Mouse (Mus musculus) liver, embryonic 14.5 days (tissue): ENCODE results near the gene Ang4. TPM values are rescaled to one million over a fixed set of nuclear protein-coding genes. Genes with fewer than 3 reads are reported as not detected.

Experiments used
- ATAC-seq: fragments of 200-750 bp; cut with Nextera tagmentation; 2 replicates; pipeline ENCODE4 v1.8.0; 2017; ENCODE audit warnings: moderate number of reproducible peaks, mild to moderate bottlenecking, moderate library complexity; ENCODE audit not compliant: insufficient read depth
- DNase-seq, 3 experiments: peaks; one replicate each; pipeline ENCODE4 v3.0.0-alpha.2; 2012 to 2013; ENCODE audit warnings: low read depth in 3 of 3, low spot score in 3 of 3
- H3K27ac ChIP-seq: fragments of 300-500 bp; sonication (generic); 2 replicates; pipeline ENCODE4 v1.5.1; 2014; ENCODE audit warnings: moderate library complexity, mild to moderate bottlenecking, control low read depth, inconsistent platforms
- H3K27me3 ChIP-seq: fragments of 300-500 bp; sonication (generic); 2 replicates; pipeline ENCODE4 v1.6.1; 2014; ENCODE audit warnings: mild to moderate bottlenecking, low read length, moderate library complexity; ENCODE audit not compliant: control insufficient read depth, insufficient read depth
- H3K36me3 ChIP-seq: fragments of 300-500 bp; sonication (generic); replicated peaks from 2 replicates; pipeline ENCODE4 v1.6.1; 2014; ENCODE audit warnings: low read depth; ENCODE audit not compliant: control insufficient read depth, insufficient read depth
- H3K4me1 ChIP-seq, 2 experiments: fragments of 200-500 bp in 1 of 2; fragments of 300-500 bp in 1 of 2; sonication (generic) in 1 of 2; replicated peaks; 2 replicates each; pipeline ENCODE4 v1.6.1; 2012 to 2014; ENCODE audit warnings: antibody characterized with exemption in 1 of 2, inconsistent platforms in 1 of 2, low read length in 1 of 2; ENCODE audit not compliant: control insufficient read depth in 2 of 2, insufficient read depth in 2 of 2
- H3K4me2 ChIP-seq: fragments of 300-500 bp; sonication (generic); 2 replicates; pipeline ENCODE4 v1.6.1; 2014; ENCODE audit warnings: low read depth, mild to moderate bottlenecking, control low read depth, moderate library complexity
- H3K4me3 ChIP-seq, 2 experiments: fragments of 200-500 bp in 1 of 2; fragments of 300-500 bp in 1 of 2; sonication (generic) in 1 of 2; 2 replicates each; pipeline ENCODE4 v1.5.1; 2012 to 2014; ENCODE audit warnings: low read depth in 2 of 2, low read length in 2 of 2, mild to moderate bottlenecking in 2 of 2, control low read depth in 1 of 2, inconsistent platforms in 1 of 2, moderate library complexity in 1 of 2; ENCODE audit not compliant: insufficient read depth in 1 of 2
- H3K9ac ChIP-seq: fragments of 300-500 bp; sonication (generic); replicated peaks from 2 replicates; pipeline ENCODE4 v1.6.1; 2014; ENCODE audit warnings: mild to moderate bottlenecking, control low read depth, moderate library complexity
- H3K9me3 ChIP-seq: fragments of 300-500 bp; sonication (generic); 2 replicates; pipeline ENCODE4 v1.6.1; 2016; ENCODE audit warnings: low read length, mixed read lengths; ENCODE audit not compliant: control insufficient read depth
- CTCF ChIP-seq: IDR thresholded peaks from 2 replicates; pipeline ENCODE4 v1.5.1; 2016; ENCODE audit warnings: antibody characterized with exemption, low read depth, control low read depth
- EP300 ChIP-seq: IDR thresholded peaks from 2 replicates; pipeline ENCODE4 v1.6.1; 2016; ENCODE audit warnings: antibody characterized with exemption, low read depth
- WGBS: fragments of 180-500 bp; shearing (Covaris S2); extraction: QIAGEN DNeasy Blood & Tissue Kit; methylation state at CpG from one replicate; pipeline ENCODE4 v1.1.7; 2014; ENCODE audit not compliant: insufficient replicate concordance; 5-methylcytosine and 5-hydroxymethylcytosine counted together
- polyA plus RNA-seq, 2 experiments: library from polyadenylated mRNA; depleted of rRNA in 1 of 2; stranded (reverse) in 1 of 2; unstranded in 1 of 2; fragments of >200 nt; fragmentation: Nextera tagmentation in 1 of 2; extraction: Ambion mirVana in 1 of 2; gene quantifications; 2 replicates each; pipeline versions ENCODE4 v1.2.1 to v1.2.3; 2012 to 2014

The Ang4 gene
- polyA plus RNA-seq, 2 experiments, result not detected

GRCm38 (mm10) chr14:51740347-51741170 is 32.8 kb downstream of the Ang4 start:
- Histone ChIP-seq H3K4me3 (no peak overlapping the region), H3K9ac (no peak overlapping the region), H3K27ac (no peak overlapping the region), H3K27me3 (peaks cover 31% of the 10 kb centered on the region), H3K9me3 (no peaks in the 10 kb centered on the region), H3K4me1 (no peaks in the 10 kb centered on the region), H3K36me3 (no peaks in the 10 kb centered on the region), H3K4me2 (no peak overlapping the region; the same call in none of the 2 replicates)
- WGBS, result 2% methylated on average over 42 of the region's 42 CpGs
- ATAC-seq (no peak), DNase-seq (no peak)
- TF ChIP-seq EP300 (no peak), CTCF (no peak)

DNA sequence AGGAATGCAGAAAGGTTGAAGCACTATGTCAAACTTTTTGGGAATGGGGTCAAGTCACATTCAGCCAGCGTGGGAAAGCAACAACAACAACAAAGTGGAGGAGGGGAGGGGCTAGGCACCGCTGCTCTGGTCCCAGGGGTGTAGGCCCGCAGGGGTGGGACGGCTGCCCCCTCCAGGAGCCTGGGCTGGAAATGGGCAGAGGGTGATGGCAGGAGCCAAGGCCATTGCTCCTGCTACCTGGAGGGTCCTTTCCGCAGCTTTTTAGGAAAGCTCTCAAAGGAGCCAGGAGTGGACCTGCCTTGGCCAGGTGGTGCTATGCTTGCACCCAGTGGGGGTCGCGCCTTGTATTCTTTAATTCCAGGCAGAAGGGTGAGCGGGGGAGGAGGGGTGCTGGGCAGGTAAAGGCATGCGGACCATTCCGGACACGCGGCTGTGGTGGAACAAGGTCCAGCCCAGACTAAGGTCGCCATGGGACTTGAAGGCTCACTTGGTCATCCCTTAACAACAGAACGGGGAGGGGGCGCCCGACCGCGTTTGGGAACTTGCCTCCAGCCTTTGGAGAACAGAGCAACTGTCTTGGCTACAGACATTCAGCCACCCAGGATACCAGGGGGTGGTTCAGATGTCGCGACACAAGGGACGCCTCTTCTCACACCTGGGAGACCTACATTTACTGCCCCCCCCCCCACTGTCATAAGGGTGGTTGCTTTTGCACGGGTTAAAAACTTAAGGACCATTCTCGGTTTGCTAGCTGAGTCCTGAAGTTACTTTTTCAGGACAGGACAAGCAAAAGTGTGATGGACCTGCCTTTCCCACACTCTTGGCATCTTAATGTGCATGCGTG is 34.0 kb downstream of the Ang4 start:
- H3K4me2 ChIP-seq, result no peak overlapping the region
- DNase-seq (no peak), ATAC-seq (no peak)

DNA sequence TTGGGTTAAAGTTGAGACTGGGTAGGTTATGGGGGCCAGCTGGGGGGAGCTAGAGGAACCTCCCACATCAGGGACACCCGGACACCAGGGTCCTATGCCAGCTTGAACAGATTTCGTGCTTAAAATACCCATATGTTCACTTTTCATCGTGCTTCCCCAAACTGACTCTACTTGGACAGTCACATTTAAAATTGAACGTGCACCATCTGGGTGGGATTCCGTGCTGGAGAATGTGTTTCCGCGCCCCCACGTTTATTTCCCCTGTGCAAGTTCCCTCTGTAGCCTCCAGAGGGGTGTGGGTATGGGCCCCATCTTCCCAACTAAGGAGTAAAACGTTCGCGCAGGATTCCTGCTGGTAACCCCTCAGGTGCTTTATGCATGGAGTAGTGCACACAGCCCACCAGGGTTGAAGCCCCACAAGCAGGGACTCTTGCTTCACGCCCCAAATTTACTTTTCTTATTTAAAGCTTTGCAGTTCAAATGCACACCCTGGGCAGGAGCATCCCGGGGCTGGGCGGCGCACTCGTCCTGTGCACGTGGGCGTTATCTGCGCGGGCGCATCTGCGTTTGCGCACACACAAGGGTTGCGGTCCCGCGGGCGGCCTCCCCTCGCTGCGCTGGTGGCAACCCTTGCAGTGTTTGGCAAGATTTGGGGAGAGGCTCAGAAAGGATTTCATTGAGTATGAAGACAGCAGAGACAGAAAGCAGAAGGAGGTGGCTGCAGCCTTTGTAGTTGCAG is 34.8 kb downstream of the Ang4 start:
- Histone ChIP-seq H3K27ac (no peak overlapping the region), H3K9ac (no peak overlapping the region), H3K9me3 (no peaks in the 10 kb centered on the region), H3K4me3 (no peak overlapping the region), H3K4me2 (no peak overlapping the region), H3K36me3 (no peaks in the 10 kb centered on the region), H3K4me1 (no peaks in the 10 kb centered on the region), H3K27me3 (peaks cover 31% of the 10 kb centered on the region)
- DNase-seq (no peak), ATAC-seq (no peak)
- 5% methylated on average over 29 of the region's 29 CpGs for WGBS
- no peak for TF ChIP-seq EP300
- TF ChIP-seq CTCF, result no peak

More for the DNA sequence above, 34.0 kb downstream of the Ang4 start:
- TF ChIP-seq CTCF (no peak), EP300 (no peak)
- Histone ChIP-seq H3K4me3 (no peak overlapping the region), H3K4me1 (no peaks in the 10 kb centered on the region), H3K27me3 (peaks cover 31% of the 10 kb centered on the region), H3K27ac (no peak overlapping the region), H3K9me3 (no peaks in the 10 kb centered on the region), H3K36me3 (no peaks in the 10 kb centered on the region), H3K9ac (no peak overlapping the region)
- 2% methylated on average over 24 of the region's 24 CpGs for WGBS

- no peaks in the 10 kb centered on the region for H3K9me3 ChIP-seq
- no peak for DNase-seq
- no peak overlapping the region for H3K4me3 ChIP-seq
- TF ChIP-seq EP300 (no peak), CTCF (no peak)
- 12% methylated on average over 12 of the region's 12 CpGs for WGBS
- H3K27ac ChIP-seq, result no peak overlapping the region
- H3K27me3 ChIP-seq, result peaks cover 31% of the 10 kb centered on the region
- H3K4me2 ChIP-seq, result no peak overlapping the region
- no peaks in the 10 kb centered on the region for H3K36me3 ChIP-seq
- H3K4me1 ChIP-seq, result no peaks in the 10 kb centered on the region
- H3K9ac ChIP-seq, result no peak overlapping the region
- no peak for ATAC-seq
Observed at GRCm38 (mm10) chr14:51737967-51738366, 35.4 kb downstream of the Ang4 start.

DNA sequence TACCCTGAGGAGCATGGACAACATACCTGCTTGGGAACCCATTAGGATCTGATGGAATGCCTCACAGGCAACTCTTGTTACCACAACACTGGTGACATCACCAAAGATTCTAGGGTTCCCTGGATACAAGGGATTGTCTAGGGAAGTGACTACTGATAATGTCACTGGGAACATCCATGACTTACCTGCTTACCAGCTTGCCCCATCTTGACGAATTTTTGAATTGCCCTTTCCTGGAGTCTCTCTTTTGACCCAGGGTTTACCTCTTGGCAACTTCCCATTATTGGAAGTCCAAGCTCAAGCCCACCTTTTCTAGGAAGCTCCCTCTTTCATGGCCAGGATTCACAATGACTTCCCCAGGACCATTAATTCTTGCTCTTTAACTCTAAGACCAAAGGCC is 56.3 kb downstream of the Ang4 start, which contains the start of gene Gm5800:
Gm5800 (minus strand) TSS at position 101 of the 400 bp plus-strand sequence.
- DNase-seq (no peak), ATAC-seq (no peak)
- Histone ChIP-seq H3K9ac (no peak within 1 kb of the TSS), H3K27ac (no peak within 1 kb of the TSS), H3K4me3 (no peak within 1 kb of the TSS), H3K4me2 (no peak within 1 kb of the TSS), H3K27me3 (no peaks in the 10 kb centered on the region), H3K9me3 (no peaks in the 10 kb centered on the region), H3K36me3 (no peaks in the 10 kb centered on the region), H3K4me1 (no peaks in the 10 kb centered on the region)
- WGBS, result 17% methylated on average over 1 of the region's 1 CpGs
- no peak for TF ChIP-seq CTCF
- no peak for TF ChIP-seq EP300

Other genes with a start within 250 kb of the Ang4 start
- not detected in 2 replicates for gene Gm5622, start 220.8 kb downstream of the Ang4 start, polyA plus RNA-seq (2012; rRNA removed)
- 0.15 and 0.16 TPM in 2 replicates for gene Gm5622, start 220.8 kb downstream of the Ang4 start, polyA plus RNA-seq (2014; fragmentation: Nextera tagmentation; extraction: Ambion mirVana)
- gene Gm17175, start 199.5 kb downstream of the Ang4 start, polyA plus RNA-seq (2012; rRNA removed), result not detected in 2 replicates
- gene Gm17175, start 199.5 kb downstream of the Ang4 start, polyA plus RNA-seq (2014; fragmentation: Nextera tagmentation; extraction: Ambion mirVana), result not detected in 2 replicates
- gene Gm17174, start 181.5 kb downstream of the Ang4 start, polyA plus RNA-seq (2012; rRNA removed), result not detected in 2 replicates
- gene Gm17174, start 181.5 kb downstream of the Ang4 start, polyA plus RNA-seq (2014; fragmentation: Nextera tagmentation; extraction: Ambion mirVana), result not detected in 2 replicates
- not detected in 2 replicates for gene Gm17078, start 162.3 kb downstream of the Ang4 start, polyA plus RNA-seq (2012; rRNA removed)
- not detected in 2 replicates for gene Gm17078, start 162.3 kb downstream of the Ang4 start, polyA plus RNA-seq (2014; fragmentation: Nextera tagmentation; extraction: Ambion mirVana)
- gene Gm4181, start 137.9 kb downstream of the Ang4 start, polyA plus RNA-seq (2012; rRNA removed), result not detected in 2 replicates
- gene Gm4181, start 137.9 kb downstream of the Ang4 start, polyA plus RNA-seq (2014; fragmentation: Nextera tagmentation; extraction: Ambion mirVana), result not detected in 2 replicates
- not detected in 2 replicates for gene Gm17079, start 78.1 kb downstream of the Ang4 start, polyA plus RNA-seq (2012; rRNA removed)
- not detected in 2 replicates for gene Gm17079, start 78.1 kb downstream of the Ang4 start, polyA plus RNA-seq (2014; fragmentation: Nextera tagmentation; extraction: Ambion mirVana)
- gene Gm5800, start 56.4 kb downstream of the Ang4 start, polyA plus RNA-seq (2012; rRNA removed), result not detected in 2 replicates
- gene Gm5800, start 56.4 kb downstream of the Ang4 start, polyA plus RNA-seq (2014; fragmentation: Nextera tagmentation; extraction: Ambion mirVana), result not detected in 2 replicates
- not detected in 2 replicates for gene AY358078, start 26.5 kb upstream of the Ang4 start, polyA plus RNA-seq (2012; rRNA removed)
- gene AY358078, start 26.5 kb upstream of the Ang4 start, polyA plus RNA-seq (2014; fragmentation: Nextera tagmentation; extraction: Ambion mirVana), result not detected in 2 replicates
- gene Ear6, start 80.1 kb upstream of the Ang4 start, polyA plus RNA-seq (2012; rRNA removed), result 13.2 and 25.0 TPM in 2 replicates
- gene Ear6, start 80.1 kb upstream of the Ang4 start, polyA plus RNA-seq (2014; fragmentation: Nextera tagmentation; extraction: Ambion mirVana), result 2.4 and 3.9 TPM in 2 replicates
- gene Mettl17, start 111.3 kb upstream of the Ang4 start, polyA plus RNA-seq (2012; rRNA removed), result 7.5 and 9.5 TPM in 2 replicates
- gene Mettl17, start 111.3 kb upstream of the Ang4 start, polyA plus RNA-seq (2014; fragmentation: Nextera tagmentation; extraction: Ambion mirVana), result 10.2 and 10.8 TPM in 2 replicates
- gene Slc39a2, start 119.3 kb upstream of the Ang4 start, polyA plus RNA-seq (2012; rRNA removed), result 0.15 and 0.23 TPM in 2 replicates
- gene Slc39a2, start 119.3 kb upstream of the Ang4 start, polyA plus RNA-seq (2014; fragmentation: Nextera tagmentation; extraction: Ambion mirVana), result 0.05 TPM in 1 of 2 replicates, not detected in the other
- gene Ndrg2, start 140.6 kb upstream of the Ang4 start, polyA plus RNA-seq (2012; rRNA removed), result 11.6 and 11.7 TPM in 2 replicates
- gene Ndrg2, start 140.6 kb upstream of the Ang4 start, polyA plus RNA-seq (2014; fragmentation: Nextera tagmentation; extraction: Ambion mirVana), result 13.5 and 14.7 TPM in 2 replicates
- gene Tppp2, start 144.8 kb upstream of the Ang4 start, polyA plus RNA-seq (2012; rRNA removed), result not detected in 2 replicates
- not detected in 2 replicates for gene Tppp2, start 144.8 kb upstream of the Ang4 start, polyA plus RNA-seq (2014; fragmentation: Nextera tagmentation; extraction: Ambion mirVana)
- not detected in 2 replicates for gene Rnase13, start 149.2 kb upstream of the Ang4 start, polyA plus RNA-seq (2012; rRNA removed)
- not detected in 2 replicates for gene Rnase13, start 149.2 kb upstream of the Ang4 start, polyA plus RNA-seq (2014; fragmentation: Nextera tagmentation; extraction: Ambion mirVana)
- gene Arhgef40, start 211.1 kb upstream of the Ang4 start, polyA plus RNA-seq (2012; rRNA removed), result 14.1 and 15.3 TPM in 2 replicates
- 9.4 and 16.5 TPM in 2 replicates for gene Arhgef40, start 211.1 kb upstream of the Ang4 start, polyA plus RNA-seq (2014; fragmentation: Nextera tagmentation; extraction: Ambion mirVana)
- gene Tmem253, start 242.1 kb upstream of the Ang4 start, polyA plus RNA-seq (2012; rRNA removed), result 0.06 and 0.08 TPM in 2 replicates
- gene Tmem253, start 242.1 kb upstream of the Ang4 start, polyA plus RNA-seq (2014; fragmentation: Nextera tagmentation; extraction: Ambion mirVana), result 0.24 TPM in 1 of 2 replicates, not detected in the other
- gene Zfp219, start 247.1 kb upstream of the Ang4 start, polyA plus RNA-seq (2012; rRNA removed), result 9.7 and 10.4 TPM in 2 replicates
- gene Zfp219, start 247.1 kb upstream of the Ang4 start, polyA plus RNA-seq (2014; fragmentation: Nextera tagmentation; extraction: Ambion mirVana), result 7.4 and 9.8 TPM in 2 replicates